Mouse (Mus musculus) erythroblast, embryonic 14.5 days (primary cell): ENCODE results near the gene Gm648.

Experiments used
- GATA1 ChIP-seq: IDR thresholded peaks from 2 replicates; pipeline ENCODE4 v1.6.1; 2012; ENCODE audit warnings: low read length, inconsistent platforms, mixed read lengths
- TAL1 ChIP-seq: IDR thresholded peaks from 3 replicates; pipeline ENCODE4 v1.6.1; 2012; ENCODE audit warnings: low read length, inconsistent platforms, mixed read lengths

DNA sequence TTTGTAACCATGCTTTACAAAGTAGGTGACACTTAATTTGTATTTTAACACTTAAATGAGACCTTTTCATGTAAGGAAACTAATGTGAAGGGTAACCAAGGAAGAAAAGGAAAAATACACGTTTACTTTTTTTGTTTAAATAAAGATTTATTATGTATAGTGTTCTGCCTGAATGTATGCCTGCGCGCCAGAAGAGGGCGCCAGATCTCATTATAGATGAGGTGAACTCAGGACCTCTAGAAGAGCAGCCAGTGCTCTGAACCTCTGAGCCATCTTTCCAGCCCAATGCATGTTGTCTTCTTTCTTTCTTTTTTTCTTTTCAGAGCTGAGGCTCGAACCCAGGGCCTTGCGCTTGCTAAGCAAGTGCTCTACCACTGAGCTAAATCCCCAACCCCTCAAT lies 23.1 kb upstream of the Gm648 start:
- TF ChIP-seq TAL1: no peak
- no peak for TF ChIP-seq GATA1
